Mouse (Mus musculus) bone marrow, adult 2 months (tissue): ENCODE measurements around the gene Atxn7l1. TPM values are rescaled to one million over a fixed set of nuclear protein-coding genes. Genes with fewer than 3 reads are reported as not detected.

Source experiments
- H3K27ac ChIP-seq: fragments of 200-500 bp; 2 replicates; pipeline ENCODE4 v1.5.1; 2012; ENCODE audit warnings: low read depth, mild to moderate bottlenecking, control low read depth, inconsistent platforms, low read length; ENCODE audit not compliant: control insufficient read depth, poor library complexity, insufficient read depth
- H3K4me1 ChIP-seq: fragments of 200-500 bp; 2 replicates; pipeline ENCODE4 v1.6.1; 2011; ENCODE audit warnings: low read length; ENCODE audit not compliant: control insufficient read depth, insufficient read depth
- H3K4me3 ChIP-seq: fragments of 200-500 bp; replicated peaks from 2 replicates; pipeline ENCODE3; 2011; ENCODE audit warnings: mild to moderate bottlenecking, low read depth, low read length, control low read depth; ENCODE audit not compliant: control insufficient read depth
- CTCF ChIP-seq: fragments of 200-500 bp; IDR thresholded peaks from 2 replicates; pipeline ENCODE4 v1.5.1; 2011; ENCODE audit warnings: low read length, control low read depth; ENCODE audit not compliant: control insufficient read depth, insufficient read depth
- POLR2A ChIP-seq: fragments of 200-500 bp; IDR thresholded peaks from 2 replicates; pipeline ENCODE4 v1.6.1; 2011; ENCODE audit warnings: low read depth, mild to moderate bottlenecking, control low read depth, low read length, borderline replicate concordance; ENCODE audit not compliant: control insufficient read depth
- WGBS: fragments of 180-500 bp; shearing (Covaris S2); methylation state at CpG from one replicate; pipeline ENCODE4 v1.1.7; 2018; 5-methylcytosine and 5-hydroxymethylcytosine counted together
- polyA plus RNA-seq: library from polyadenylated mRNA; stranded (reverse); fragments of >200 nt; gene quantifications from 2 replicates; pipeline ENCODE4 v1.2.4, GENCODE M21; 2011; ENCODE audit warnings: low replicate concordance; ENCODE audit not compliant: missing spikeins, insufficient read depth, insufficient read length

Gene Atxn7l1
- polyA plus RNA-seq, 1 experiment = 52.4 TPM

DNA sequence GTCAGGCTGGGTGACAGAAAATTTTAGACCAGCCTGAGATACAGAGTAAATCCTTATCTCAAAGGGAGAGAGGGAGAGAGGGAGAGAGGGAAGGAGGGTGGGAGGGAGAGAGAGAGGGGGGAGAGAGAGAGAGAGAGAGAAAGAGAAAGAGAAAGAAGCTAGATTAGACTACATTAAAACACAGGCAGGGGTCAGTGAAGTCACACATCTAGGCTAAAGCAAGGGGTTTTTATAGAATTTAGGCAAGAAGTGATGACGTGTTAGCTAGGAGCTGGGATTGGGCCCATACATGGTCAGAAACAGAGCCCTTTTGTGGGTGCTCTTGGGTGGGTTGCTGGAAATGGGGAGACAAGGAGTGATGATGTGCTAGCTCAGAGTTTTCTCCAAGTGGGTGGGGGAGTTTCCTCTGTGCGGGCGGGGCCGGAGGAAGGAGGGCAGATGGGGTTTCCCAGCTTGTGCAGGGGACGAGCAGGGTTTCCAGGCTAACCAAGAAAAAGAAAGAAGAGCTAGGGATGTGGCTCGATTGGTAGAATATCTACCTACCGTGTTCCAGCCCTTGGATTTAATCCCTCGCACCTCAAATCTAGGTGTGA, 136.9 kb downstream of the Atxn7l1 start:
- TF ChIP-seq POLR2A (no peak), CTCF (no peak)
- WGBS = 66% methylated on average over 8 of the region's 8 CpGs
- no peak overlapping the region for H3K27ac ChIP-seq
- no peak overlapping the region for H3K4me3 ChIP-seq
- H3K4me1 ChIP-seq = no peaks in the 10 kb centered on the region

DNA sequence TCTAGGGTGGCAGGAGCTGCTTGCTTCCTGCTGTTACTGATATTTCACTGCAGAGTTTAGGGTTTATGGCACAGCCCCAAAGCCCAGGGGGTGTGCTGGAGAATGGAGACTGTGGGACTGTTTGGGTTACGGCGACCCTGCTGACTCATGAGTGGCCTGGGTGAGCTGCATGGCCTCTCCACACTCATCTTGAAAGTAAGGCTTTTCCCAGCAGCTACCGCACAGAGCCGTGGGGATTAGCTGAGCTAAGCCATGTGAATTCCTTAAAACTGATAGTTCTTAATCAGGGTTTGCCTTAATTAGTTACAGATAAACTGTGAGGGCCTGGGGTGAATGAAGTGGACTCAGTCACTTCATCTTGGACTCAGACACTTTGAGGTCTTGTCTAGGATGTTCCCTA, 137.9 kb downstream of the Atxn7l1 start:
- Histone ChIP-seq H3K4me1 (no peaks in the 10 kb centered on the region), H3K4me3 (no peak overlapping the region), H3K27ac (no peak overlapping the region)
- WGBS = 74% methylated on average over 4 of the region's 4 CpGs
- no peak for TF ChIP-seq CTCF
- TF ChIP-seq POLR2A = no peak

GRCm38 (mm10) chr12:33285933-33286649, 138.6 kb downstream of the Atxn7l1 start:
- Histone ChIP-seq H3K27ac (no peak overlapping the region), H3K4me3 (no peak overlapping the region), H3K4me1 (no peaks in the 10 kb centered on the region)
- no peak for TF ChIP-seq CTCF
- TF ChIP-seq POLR2A = no peak
- 81% methylated on average over 9 of the region's 9 CpGs for WGBS

- 77% methylated on average over 3 of the region's 3 CpGs for WGBS
- Histone ChIP-seq H3K4me1 (no peaks in the 10 kb centered on the region), H3K4me3 (no peak overlapping the region), H3K27ac (no peak overlapping the region)
- TF ChIP-seq CTCF (no peak), POLR2A (no peak)
Measured at GRCm38 (mm10) chr12:33287686-33288085, 140.2 kb downstream of the Atxn7l1 start.

DNA sequence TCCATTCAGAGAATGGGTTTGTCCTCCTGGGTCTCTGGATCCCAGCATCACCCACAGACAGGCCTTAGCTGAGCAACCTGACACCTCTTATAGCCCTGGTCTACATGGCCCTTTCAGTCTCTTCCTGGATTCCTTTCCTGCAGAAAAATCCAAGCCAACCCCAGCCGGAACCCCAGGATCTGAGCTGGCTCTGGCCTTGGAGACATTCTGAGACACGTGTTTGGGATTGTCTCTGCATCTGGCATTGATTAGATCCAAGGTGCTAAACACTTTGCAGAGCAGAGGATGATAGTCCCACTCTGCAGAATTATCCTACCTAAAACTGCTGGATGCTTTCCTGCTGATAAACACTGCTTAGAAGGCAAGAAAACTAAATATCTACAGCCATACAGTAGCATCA, 141.3 kb downstream of the Atxn7l1 start:
- no peak overlapping the region for H3K27ac ChIP-seq
- no peaks in the 10 kb centered on the region for H3K4me1 ChIP-seq
- WGBS = 85% methylated on average over 2 of the region's 2 CpGs
- H3K4me3 ChIP-seq = no peak overlapping the region
- TF ChIP-seq POLR2A = no peak
- TF ChIP-seq CTCF = no peak

GRCm38 (mm10) chr12:33302070-33302469, 154.6 kb downstream of the Atxn7l1 start:
- Histone ChIP-seq H3K27ac (peak overlapping the region; percentile 13), H3K4me1 (peaks cover 3% of the 10 kb centered on the region), H3K4me3 (peak overlapping the region; percentile 65)
- TF ChIP-seq POLR2A (no peak), CTCF (no peak)
- WGBS = 0% methylated on average over 14 of the region's 14 CpGs

GRCm38 (mm10) chr12:33302523-33303383, 155.3 kb downstream of the Atxn7l1 start:
- H3K4me1 ChIP-seq = peaks cover 3% of the 10 kb centered on the region
- H3K27ac ChIP-seq = peak overlapping the region; percentile 79
- TF ChIP-seq POLR2A = no peak
- TF ChIP-seq CTCF = no peak
- peak overlapping the region; percentile 84 for H3K4me3 ChIP-seq
- under 1% methylated on average over 29 of the region's 29 CpGs for WGBS

GRCm38 (mm10) chr12:33303384-33303770, 155.9 kb downstream of the Atxn7l1 start:
- H3K4me1 ChIP-seq = peaks cover 3% of the 10 kb centered on the region
- H3K4me3 ChIP-seq = peak overlapping the region; percentile 38
- H3K27ac ChIP-seq = peak overlapping the region; percentile 79; the same call in 1 of the 2 replicates
- 16% methylated on average over 9 of the region's 9 CpGs for WGBS
- TF ChIP-seq POLR2A (no peak), CTCF (no peak)
